Mouse (Mus musculus) C2C12 (cell line): Measurements from ENCODE around the gene Wfdc10. TPM values are rescaled to one million over a fixed set of nuclear protein-coding genes. Genes with fewer than 3 reads are reported as not detected.
A peak's percentile ranks its signal among the peaks of the same experiment; 100 is the strongest.

Experiments
- H3K27me3 ChIP-seq: one replicate; pipeline ENCODE4 v1.6.1; 2011; ENCODE audit not compliant: control insufficient read depth, insufficient read depth, insufficient read length
- H3K36me3 ChIP-seq: one replicate; pipeline ENCODE4 v1.6.1; 2011; ENCODE audit not compliant: control insufficient read depth, insufficient read depth
- H3K4me3 ChIP-seq: one replicate; pipeline ENCODE4 v1.5.1; 2011; ENCODE audit warnings: mild to moderate bottlenecking, control low read depth; ENCODE audit not compliant: poor library complexity, insufficient read depth, severe bottlenecking
- H3K79me2 ChIP-seq: one replicate; pipeline ENCODE4 v1.6.1; 2011; ENCODE audit not compliant: control insufficient read depth, insufficient read depth
- H3K79me3 ChIP-seq: one replicate; pipeline ENCODE4 v1.6.1; 2011; ENCODE audit warnings: low read depth, control low read depth
- H3ac ChIP-seq: one replicate; pipeline ENCODE3; 2011; ENCODE audit warnings: low read depth; ENCODE audit not compliant: control insufficient read depth, insufficient read length
- CEBPB ChIP-seq: IDR thresholded peaks from one replicate; pipeline ENCODE4 v1.6.1; 2011; ENCODE audit warnings: low read depth, mild to moderate bottlenecking, control low read depth, moderate library complexity
- CTCF ChIP-seq: IDR thresholded peaks from one replicate; pipeline ENCODE4 v1.5.1; 2011; ENCODE audit not compliant: control insufficient read depth, insufficient read depth, insufficient read length
- FOSL1 ChIP-seq: IDR thresholded peaks from one replicate; pipeline ENCODE4 v1.8.0; 2011; ENCODE audit warnings: mild to moderate bottlenecking, low read length; ENCODE audit not compliant: poor library complexity, insufficient read depth, severe bottlenecking
- MAX ChIP-seq: IDR thresholded peaks from one replicate; pipeline ENCODE4 v1.6.1; 2011; ENCODE audit warnings: mild to moderate bottlenecking, control low read depth
- MYOD1 ChIP-seq: IDR thresholded peaks from one replicate; pipeline ENCODE4 v1.6.1; 2011; ENCODE audit warnings: low read depth; ENCODE audit not compliant: control insufficient read depth, insufficient read length
- MYOG ChIP-seq: IDR thresholded peaks from one replicate; pipeline ENCODE4 v1.6.1; 2011; ENCODE audit not compliant: control insufficient read depth, insufficient read length; ENCODE audit errors: extremely low read depth
- USF1 ChIP-seq: IDR thresholded peaks from one replicate; pipeline ENCODE4 v1.6.1; 2011; ENCODE audit warnings: low read depth, mild to moderate bottlenecking, control low read depth, moderate library complexity
- polyA plus RNA-seq: library from polyadenylated mRNA; unstranded; fragments of >200 nt; fragmentation: generic; extraction: Trizol; gene quantifications from one replicate; pipeline ENCODE4 v1.2.1, GENCODE M21; 2012; ENCODE audit warnings: missing spikeins

Gene Wfdc10
- polyA plus RNA-seq, 1 experiment, result not detected

- no peak for TF ChIP-seq CEBPB
- no peak for TF ChIP-seq USF1
- no peak for TF ChIP-seq CTCF
- no peak for TF ChIP-seq MYOG
- no peak for TF ChIP-seq MYOD1
- H3K36me3 ChIP-seq, result no peaks in the 10 kb centered on the region
- no peak overlapping the region for H3ac ChIP-seq
- no peaks in the 10 kb centered on the region for H3K79me2 ChIP-seq
- H3K4me3 ChIP-seq, result no peak overlapping the region
- H3K79me3 ChIP-seq, result no peaks in the 10 kb centered on the region
- H3K27me3 ChIP-seq, result peaks cover 16% of the 10 kb centered on the region
Observed at GRCm38 (mm10) chr2:164670261-164670660, 14.4 kb downstream of the Wfdc10 start.

GRCm38 (mm10) chr2:164670938-164671337, 15.1 kb downstream of the Wfdc10 start:
- Histone ChIP-seq H3K27me3 (peaks cover 15% of the 10 kb centered on the region), H3ac (no peak overlapping the region), H3K79me2 (no peaks in the 10 kb centered on the region), H3K36me3 (no peaks in the 10 kb centered on the region), H3K79me3 (no peaks in the 10 kb centered on the region), H3K4me3 (no peak overlapping the region)
- no peak for TF ChIP-seq MYOG
- TF ChIP-seq MYOD1, result peak; percentile 12

DNA sequence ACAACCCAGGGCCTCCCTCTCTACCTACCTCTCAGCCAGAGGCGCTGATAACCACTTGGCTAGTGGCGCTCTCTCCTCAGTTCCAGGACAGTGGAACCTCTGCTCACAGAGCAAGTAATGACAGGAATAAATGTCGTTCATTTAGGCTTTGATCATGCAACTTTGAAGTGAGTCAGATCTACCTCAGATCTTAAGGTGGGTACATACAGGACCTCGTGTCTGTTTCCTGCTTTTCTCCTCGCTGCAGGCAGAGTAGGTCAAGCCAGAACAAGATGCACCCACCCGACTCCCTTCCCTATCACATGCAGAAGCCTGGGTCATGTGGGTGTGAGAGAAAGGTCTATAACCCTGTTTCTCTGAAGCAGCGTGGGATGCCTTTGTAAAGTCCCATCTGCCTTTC, 18.1 kb downstream of the Wfdc10 start, which contains the start of gene Wfdc11:
Gene Wfdc11 (minus strand): TSS at position 101 of the 400 bp plus-strand sequence.
- Histone ChIP-seq H3K79me2 (no peaks in the 10 kb centered on the region), H3K4me3 (no peak within 1 kb of the TSS), H3K36me3 (no peaks in the 10 kb centered on the region), H3K27me3 (peaks cover 7% of the 10 kb centered on the region), H3ac (no peak within 1 kb of the TSS), H3K79me3 (no peaks in the 10 kb centered on the region)
- TF ChIP-seq MAX (no peak), CEBPB (no peak), MYOG (no peak), USF1 (no peak), MYOD1 (no peak), FOSL1 (no peak), CTCF (no peak)

GRCm38 (mm10) chr2:164676103-164676502, 20.3 kb downstream of the Wfdc10 start:
- no peak overlapping the region for H3K4me3 ChIP-seq
- no peak overlapping the region for H3ac ChIP-seq
- no peak for TF ChIP-seq MAX
- TF ChIP-seq CTCF, result no peak
- TF ChIP-seq CEBPB, result no peak
- no peak for TF ChIP-seq FOSL1
- no peak for TF ChIP-seq MYOG
- no peak for TF ChIP-seq USF1
- TF ChIP-seq MYOD1, result no peak
- H3K36me3 ChIP-seq, result no peaks in the 10 kb centered on the region
- no peaks in the 10 kb centered on the region for H3K79me3 ChIP-seq
- peaks cover 3% of the 10 kb centered on the region for H3K27me3 ChIP-seq
- H3K79me2 ChIP-seq, result no peaks in the 10 kb centered on the region

- TF ChIP-seq MAX, result no peak
- no peak for TF ChIP-seq MYOD1
- TF ChIP-seq CTCF, result no peak
- TF ChIP-seq FOSL1, result no peak
- no peak for TF ChIP-seq USF1
- TF ChIP-seq MYOG, result no peak
- no peak overlapping the region for H3ac ChIP-seq
- H3K27me3 ChIP-seq, result peaks cover 3% of the 10 kb centered on the region
- H3K4me3 ChIP-seq, result no peak overlapping the region
- H3K36me3 ChIP-seq, result no peaks in the 10 kb centered on the region
- H3K79me2 ChIP-seq, result no peaks in the 10 kb centered on the region
- H3K79me3 ChIP-seq, result no peaks in the 10 kb centered on the region
Observed at GRCm38 (mm10) chr2:164676916-164677685, 21.3 kb downstream of the Wfdc10 start.

- H3ac ChIP-seq, result no peak overlapping the region
- H3K79me2 ChIP-seq, result no peaks in the 10 kb centered on the region
- no peak for TF ChIP-seq MYOG
- no peak for TF ChIP-seq USF1
- TF ChIP-seq FOSL1, result no peak
- no peak for TF ChIP-seq CTCF
- no peak for TF ChIP-seq MYOD1
- no peak for TF ChIP-seq MAX
- no peak for TF ChIP-seq CEBPB
- H3K27me3 ChIP-seq, result peaks cover 3% of the 10 kb centered on the region
- no peaks in the 10 kb centered on the region for H3K36me3 ChIP-seq
- H3K4me3 ChIP-seq, result no peak overlapping the region
- H3K79me3 ChIP-seq, result no peaks in the 10 kb centered on the region
Observed at GRCm38 (mm10) chr2:164678848-164679625, 23.2 kb downstream of the Wfdc10 start.
